Mouse (Mus musculus) Muller cell, postnatal 12 days (primary cell): ENCODE measurements around the gene Dgkb.
A peak's percentile ranks its signal among the peaks of the same experiment; 100 is the strongest.

Source experiments
- DNase-seq: peaks from one replicate; pipeline ENCODE4 v3.0.0-alpha.2; 2015; ENCODE audit errors: inconsistent ontology term

Gene Dgkb

DNA sequence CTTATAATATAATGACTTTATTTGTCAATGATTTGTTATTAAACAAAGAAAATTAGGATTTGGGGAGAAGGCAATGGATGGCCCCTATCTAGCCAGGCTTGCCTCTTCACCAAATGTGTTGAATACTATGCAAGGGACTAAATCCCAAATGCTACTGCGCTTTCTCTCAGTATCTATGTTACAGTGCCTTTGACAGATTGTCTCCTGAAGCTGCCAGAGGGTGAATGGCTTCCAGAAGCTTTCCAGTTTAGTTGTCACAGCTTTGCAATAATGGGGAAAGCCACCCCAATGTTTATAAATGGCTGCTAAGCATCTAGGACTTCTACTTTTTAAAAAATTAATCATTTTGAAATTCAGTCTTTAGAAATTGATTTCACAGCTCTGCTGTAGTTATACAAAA is 175.7 kb downstream of the Dgkb start:
- DNase-seq, result no peak

DNA sequence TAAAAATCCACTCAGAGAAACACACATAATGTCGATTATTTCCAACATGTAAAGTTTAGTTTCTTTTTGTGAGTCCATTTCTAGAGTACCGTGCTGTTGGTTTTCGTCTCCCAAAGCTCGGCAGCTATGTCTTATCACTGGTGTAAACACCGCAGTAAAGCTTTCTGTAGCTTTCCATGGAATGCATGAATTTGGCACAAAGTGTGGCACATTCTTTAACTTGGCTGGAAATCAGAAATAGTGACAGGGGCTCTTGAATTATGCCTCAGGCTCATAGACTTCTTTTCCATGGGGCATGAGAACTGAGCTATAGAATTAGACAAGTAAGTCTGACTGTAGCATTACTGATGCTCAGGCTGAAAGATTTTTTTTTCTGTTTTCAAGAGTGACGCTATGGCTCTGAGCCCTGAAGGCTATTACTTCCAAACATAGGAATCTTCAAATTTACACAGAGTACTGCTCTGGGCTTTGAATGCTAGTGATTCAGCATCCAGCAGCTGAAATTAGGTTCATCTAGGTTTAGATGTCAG is 179.0 kb downstream of the Dgkb start:
- no peak for DNase-seq

DNA sequence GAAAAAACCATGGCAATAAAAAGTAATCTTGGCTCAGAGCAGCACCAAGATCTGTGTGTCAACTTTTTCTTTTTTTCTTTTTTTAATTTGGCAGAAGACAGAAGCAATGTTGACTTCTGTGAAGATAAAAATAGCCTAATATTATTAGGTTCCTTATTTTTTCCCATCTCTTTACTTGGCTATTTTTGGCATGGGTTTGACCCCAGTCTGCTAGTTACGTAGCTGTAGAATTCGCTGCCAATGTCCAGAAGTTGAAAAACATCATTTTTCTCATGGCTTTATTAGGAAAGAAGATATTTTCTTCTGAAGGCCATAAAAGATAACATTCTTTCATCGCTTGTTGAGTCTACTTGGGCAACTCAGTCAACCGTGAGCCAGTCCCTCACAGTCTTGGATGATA is 200.1 kb downstream of the Dgkb start:
- DNase-seq, result no peak

DNA sequence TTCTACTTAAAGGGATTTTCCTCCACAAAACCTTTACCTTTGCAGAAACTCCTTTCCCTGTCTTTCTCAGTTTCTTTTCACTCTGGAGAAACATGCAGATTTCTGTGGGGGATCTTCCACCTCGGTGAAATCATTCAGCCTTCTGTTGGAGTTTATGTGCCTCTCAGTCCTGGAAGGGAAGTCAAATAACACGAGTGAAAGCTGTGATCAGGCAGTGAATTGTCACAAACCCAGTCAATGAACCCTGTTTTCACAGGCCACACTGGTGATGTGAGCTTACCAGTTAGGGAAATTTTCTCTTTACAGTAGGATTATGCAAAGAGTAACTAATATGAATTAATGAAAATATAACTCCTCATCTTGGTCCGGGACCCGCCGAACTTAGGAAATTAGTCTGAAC is 229.7 kb downstream of the Dgkb start:
- DNase-seq, result no peak

GRCm38 (mm10) chr12:38088224-38088623 is 270.7 kb downstream of the Dgkb start:
- DNase-seq, result no peak

DNA sequence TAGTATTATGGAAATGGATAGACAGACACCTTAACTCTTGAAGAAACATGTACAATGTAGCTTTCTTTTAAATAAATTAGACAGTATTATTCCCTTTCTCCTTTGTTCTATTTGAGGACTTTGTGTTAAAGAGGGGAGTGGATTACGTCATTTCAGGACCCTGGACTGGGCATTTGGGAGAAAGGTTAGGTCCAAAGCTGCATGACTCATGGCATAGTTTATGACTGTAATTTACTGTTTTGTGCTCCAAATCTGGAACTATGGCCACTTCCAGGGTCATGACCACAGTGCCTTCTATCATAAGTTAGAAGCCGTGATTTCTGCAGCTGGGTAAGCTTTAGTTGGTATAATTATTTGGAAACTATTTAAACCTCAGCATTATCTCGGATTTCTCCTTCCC is 294.4 kb downstream of the Dgkb start:
- DNase-seq, result no peak

GRCm38 (mm10) chr12:38114990-38115615 is 297.6 kb downstream of the Dgkb start:
- peak; percentile 41 for DNase-seq

GRCm38 (mm10) chr12:38123524-38123923 is 306.0 kb downstream of the Dgkb start:
- no peak for DNase-seq

DNA sequence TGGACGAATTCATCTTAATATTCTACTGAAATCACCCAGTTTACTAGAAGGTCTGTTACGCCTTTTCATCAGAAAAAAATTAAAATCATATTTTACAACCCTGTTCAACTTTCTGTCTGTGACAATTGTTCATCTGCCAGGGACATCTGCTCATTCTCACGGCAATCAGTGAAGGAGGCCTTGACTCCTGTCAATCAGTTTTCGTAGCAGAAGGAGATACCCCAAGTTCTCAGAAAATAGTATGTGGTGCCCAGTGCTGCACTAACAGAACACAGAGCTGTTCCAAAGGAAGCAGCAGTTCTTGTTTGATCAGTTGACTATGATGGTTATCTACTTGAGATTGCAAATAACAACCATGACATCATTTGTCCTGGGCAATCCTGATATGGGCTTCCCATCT is 307.8 kb downstream of the Dgkb start:
- no peak for DNase-seq

DNA sequence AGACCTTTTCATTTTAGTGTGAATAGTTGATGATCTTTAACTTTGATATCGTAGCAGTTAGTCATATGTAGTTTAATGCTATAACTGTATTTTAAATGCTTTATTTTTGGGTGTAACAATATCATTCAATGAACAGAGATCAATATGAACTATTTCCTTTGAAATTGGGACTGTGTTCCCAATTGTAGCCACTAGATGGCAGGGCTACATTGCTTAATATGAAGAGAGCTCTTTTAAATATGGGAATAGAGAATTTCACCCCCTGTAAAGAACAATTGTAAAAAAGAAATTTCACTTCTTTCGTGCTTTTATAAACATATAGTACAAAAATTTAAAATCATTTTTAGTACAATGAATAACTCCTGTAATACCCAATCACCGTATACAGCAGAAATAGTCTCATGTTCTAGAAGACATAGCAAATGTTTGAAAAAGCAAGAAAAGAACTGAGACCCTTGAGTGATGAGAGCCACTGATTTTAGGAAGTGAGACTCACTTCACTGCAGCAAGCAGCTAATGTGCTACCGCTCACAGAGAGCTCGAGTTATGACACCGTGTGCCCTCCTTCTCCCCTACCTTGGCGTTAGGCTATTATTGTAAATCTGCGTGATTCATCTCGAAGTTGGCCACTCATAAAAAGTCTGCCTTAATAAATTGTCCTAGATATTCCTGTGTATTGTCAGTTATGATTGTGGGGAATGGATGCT is 312.8 kb downstream of the Dgkb start:
- DNase-seq, result no peak

DNA sequence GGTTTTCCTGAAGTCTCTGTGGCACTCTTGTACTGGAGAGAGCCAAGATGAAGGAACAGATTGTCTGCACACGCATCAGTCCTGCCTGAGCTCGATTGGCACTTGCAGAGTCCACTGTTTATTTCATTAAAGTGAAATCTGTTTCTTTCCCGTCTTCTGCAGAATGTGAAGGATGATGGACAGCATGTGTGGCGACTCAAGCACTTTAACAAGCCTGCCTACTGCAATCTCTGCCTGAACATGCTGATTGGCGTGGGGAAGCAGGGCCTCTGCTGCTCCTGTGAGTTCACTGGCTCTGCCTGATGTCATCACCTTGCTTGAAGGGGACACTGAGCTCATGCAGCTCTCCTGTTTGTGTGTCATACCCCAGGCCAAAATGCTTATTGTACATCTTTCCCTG is 318.9 kb downstream of the Dgkb start:
- DNase-seq, result no peak

DNA sequence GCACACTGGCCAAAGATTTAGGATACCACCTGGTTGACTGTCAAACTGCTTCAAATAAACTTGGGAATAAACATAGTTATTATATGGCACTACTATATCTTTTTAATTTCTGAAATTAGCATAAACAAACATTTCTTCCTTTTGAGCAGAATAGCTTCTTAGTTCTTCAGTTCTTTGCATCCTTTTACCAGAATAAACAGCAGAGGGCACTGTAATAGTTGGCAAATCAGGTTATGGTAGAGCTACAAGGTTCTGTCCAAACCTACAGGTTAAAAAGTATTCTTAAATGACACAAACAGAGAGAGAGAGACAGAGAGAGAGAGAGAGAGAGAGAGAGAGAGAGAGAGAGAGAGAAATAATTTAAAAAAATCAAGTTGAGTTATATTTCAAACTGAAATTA is 322.5 kb downstream of the Dgkb start:
- DNase-seq, result peak; percentile 8

DNA sequence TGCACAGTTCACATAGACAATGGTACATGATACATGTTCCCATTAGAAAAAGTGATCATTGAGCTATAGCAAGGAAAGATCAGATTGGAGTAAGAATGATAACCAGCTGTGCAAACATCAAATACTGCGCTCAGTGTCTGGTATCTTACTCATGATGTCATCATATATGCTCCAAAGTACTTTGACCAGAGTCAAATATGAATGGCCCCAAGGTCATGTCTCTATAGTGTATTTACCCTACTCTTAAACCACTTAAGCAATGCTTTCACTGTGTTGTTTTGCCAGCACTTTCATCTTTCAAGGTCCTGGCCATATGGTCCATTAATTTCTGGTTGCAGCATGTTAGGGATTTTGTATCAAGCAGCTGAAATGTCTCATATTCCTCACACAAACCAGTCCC is 415.1 kb downstream of the Dgkb start:
- DNase-seq, result no peak

GRCm38 (mm10) chr12:38268856-38269255 is 451.3 kb downstream of the Dgkb start:
- DNase-seq, result no peak

DNA sequence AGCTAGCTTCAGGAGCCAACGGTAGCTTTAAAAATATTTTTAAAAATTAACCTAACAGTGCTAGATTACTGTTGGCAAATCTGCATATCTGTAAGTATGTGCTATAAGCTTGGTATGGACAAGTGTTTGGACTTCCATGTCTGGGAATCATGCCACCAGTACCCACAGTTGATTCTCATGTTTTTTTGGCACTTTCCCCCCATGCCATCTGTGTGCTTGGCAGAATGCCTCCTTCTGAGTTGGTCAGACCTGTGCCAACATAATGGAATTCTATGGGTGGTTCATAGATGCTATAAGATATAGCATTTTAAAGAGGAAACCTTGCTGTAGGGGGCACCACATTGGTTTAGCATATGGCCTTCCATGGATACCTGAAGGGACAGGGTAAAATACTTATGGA is 484.0 kb downstream of the Dgkb start:
- DNase-seq, result peak; percentile 3

DNA sequence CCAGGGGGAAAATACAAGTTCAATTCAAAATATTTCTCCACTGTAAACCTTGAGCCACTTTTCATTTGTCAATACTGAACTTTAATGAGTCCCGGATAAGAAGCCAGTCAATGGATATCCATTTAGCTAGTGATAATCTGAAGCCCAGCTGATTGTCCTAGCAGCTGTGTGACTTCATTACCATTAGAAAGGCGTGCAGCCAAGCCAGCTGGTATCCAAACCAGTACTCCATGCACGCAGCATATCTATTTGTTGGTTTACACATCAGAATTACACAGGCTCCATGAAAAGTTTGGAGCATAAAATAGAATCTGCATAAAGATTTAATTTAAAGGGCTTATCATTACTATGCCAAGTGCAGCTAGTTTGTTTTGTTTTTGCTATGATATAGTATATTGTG is 486.3 kb downstream of the Dgkb start:
- no peak for DNase-seq

DNA sequence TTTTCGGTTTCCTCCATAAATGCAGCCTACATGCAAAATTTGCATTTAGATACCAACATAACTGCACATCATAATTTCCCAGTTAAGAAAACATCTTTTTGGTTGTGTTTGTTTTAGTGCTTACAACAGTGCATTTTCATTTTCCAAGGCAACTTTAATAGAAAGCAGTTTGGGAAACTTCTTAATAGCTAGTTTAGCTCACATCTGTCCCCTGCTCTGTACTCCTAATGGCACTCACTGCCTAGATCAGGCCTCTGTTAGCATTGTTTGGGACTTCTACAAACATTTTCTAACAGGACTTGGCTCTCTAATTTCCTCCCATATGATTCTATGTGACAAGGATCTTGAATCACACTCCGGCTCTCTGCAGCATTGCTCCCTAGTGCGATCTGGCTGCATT is 486.7 kb downstream of the Dgkb start:
- DNase-seq, result no peak

DNA sequence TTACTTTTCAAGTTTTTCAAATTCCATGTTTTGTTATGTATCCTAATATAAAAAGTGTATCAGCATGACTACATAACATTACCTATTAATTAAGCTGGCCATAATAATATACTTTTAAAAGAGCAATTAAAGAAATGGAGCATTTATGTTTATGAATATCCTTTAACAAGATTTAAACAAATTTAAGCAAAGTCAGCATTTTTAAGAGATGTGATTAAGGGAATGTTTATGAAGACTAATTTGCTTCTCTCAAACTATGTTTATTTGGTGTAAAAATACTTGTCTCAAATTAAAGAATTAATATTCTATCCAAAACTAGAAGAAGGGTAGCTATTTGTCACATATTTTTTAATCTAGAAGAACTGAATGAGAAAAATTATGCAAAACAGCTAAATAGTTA is 492.4 kb downstream of the Dgkb start:
- no peak for DNase-seq

DNA sequence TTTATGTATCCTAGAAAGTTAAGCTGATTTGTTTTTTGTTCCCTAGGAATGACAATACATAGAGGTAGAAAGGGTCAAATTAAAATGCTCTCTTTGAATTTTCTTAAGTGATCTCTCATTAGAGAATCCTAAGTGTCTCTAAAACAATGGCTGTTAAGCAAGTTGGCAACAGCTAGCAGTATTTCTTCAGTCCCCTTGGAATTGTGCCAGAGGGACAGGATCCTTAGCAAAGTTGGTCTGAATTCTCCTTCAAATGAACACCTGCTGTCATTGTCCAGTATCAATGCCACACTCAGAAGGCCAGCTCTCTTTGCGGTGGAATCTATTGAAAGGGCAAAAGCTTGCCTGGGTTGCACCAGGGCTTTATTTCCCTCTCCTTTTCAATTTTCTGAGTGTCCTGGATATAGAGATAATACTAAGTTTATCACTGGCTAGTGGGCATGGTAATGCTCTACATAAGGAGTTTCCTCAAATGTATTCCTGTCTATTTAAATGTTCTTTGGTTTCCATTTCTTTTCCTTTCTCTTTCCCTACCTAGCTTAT is 510.3 kb downstream of the Dgkb start:
- no peak for DNase-seq

DNA sequence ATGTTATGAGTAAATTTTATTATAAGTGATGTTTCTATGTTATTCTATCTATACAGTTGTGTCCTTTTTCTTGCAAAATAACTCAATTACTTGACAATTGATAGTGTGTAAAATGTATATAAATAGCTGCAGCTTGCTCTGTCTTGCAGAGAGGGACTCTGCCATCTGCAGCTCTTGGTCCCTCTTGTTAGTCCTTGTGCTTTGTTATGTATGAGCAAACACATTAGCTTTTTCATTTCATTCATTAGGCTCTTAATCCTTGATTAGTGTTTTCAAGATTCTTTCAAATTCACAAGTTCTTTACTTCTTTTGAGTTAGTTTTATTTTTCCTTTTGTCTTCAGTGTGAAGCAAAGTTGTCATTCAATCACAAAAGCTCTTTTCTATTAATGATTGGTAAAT is 511.3 kb downstream of the Dgkb start:
- no peak for DNase-seq

- DNase-seq, result peak; percentile 76
These were observed 525.1 kb downstream of the Dgkb start for GRCm38 (mm10) chr12:38342657-38343056.

GRCm38 (mm10) chr12:38352481-38352880 is 535.0 kb downstream of the Dgkb start:
- no peak for DNase-seq

- no peak for DNase-seq
These were observed 538.9 kb downstream of the Dgkb start for GRCm38 (mm10) chr12:38356386-38356785.
